Mouse (Mus musculus) lung, embryonic 14.5 days (tissue): Measurements from ENCODE around the gene Hamp2. TPM values are rescaled to one million over a fixed set of nuclear protein-coding genes. Genes with fewer than 3 reads are reported as not detected.
A peak's percentile ranks its signal among the peaks of the same experiment; 100 is the strongest.

Source experiments
- ATAC-seq: fragments of 200-750 bp; cut with Nextera tagmentation; 2 replicates; pipeline ENCODE4 v1.8.0; 2017; ENCODE audit warnings: mild to moderate bottlenecking, moderate TSS enrichment, moderate library complexity; ENCODE audit not compliant: insufficient read depth
- DNase-seq: peaks from one replicate; pipeline ENCODE4 v3.0.0-alpha.2; 2015
- H3K27ac ChIP-seq: fragments of 300-500 bp; sonication (generic); 2 replicates; pipeline ENCODE4 v1.5.1; 2014; ENCODE audit warnings: low read depth, mild to moderate bottlenecking, moderate library complexity
- H3K27me3 ChIP-seq: fragments of 300-500 bp; sonication (generic); 2 replicates; pipeline ENCODE4 v1.6.1; 2014; ENCODE audit warnings: low read length, control low read depth; ENCODE audit not compliant: insufficient read depth
- H3K36me3 ChIP-seq: fragments of 300-500 bp; sonication (generic); 2 replicates; pipeline ENCODE4 v1.6.1; 2014; ENCODE audit warnings: control low read depth; ENCODE audit not compliant: insufficient read depth
- H3K4me1 ChIP-seq: fragments of 300-500 bp; sonication (generic); 2 replicates; pipeline ENCODE4 v1.6.1; 2014; ENCODE audit warnings: antibody characterized with exemption, control low read depth; ENCODE audit not compliant: insufficient read depth
- H3K4me2 ChIP-seq: fragments of 300-500 bp; sonication (generic); 2 replicates; pipeline ENCODE4 v1.6.1; 2014; ENCODE audit warnings: mild to moderate bottlenecking
- H3K4me3 ChIP-seq: fragments of 300-500 bp; sonication (generic); 2 replicates; pipeline ENCODE4 v1.5.1; 2014; ENCODE audit warnings: low read depth, low read length
- H3K9ac ChIP-seq: fragments of 300-500 bp; sonication (generic); 2 replicates; pipeline ENCODE4 v1.6.1; 2014
- H3K9me3 ChIP-seq: fragments of 300-500 bp; sonication (generic); 2 replicates; pipeline ENCODE4 v1.6.1; 2016; ENCODE audit warnings: low read depth, low read length, control low read depth
- CTCF ChIP-seq: IDR thresholded peaks from 2 replicates; pipeline ENCODE4 v1.5.1; 2016; ENCODE audit warnings: antibody characterized with exemption, low read depth
- WGBS: fragments of 180-500 bp; shearing (Covaris S2); extraction: QIAGEN DNeasy Blood & Tissue Kit; methylation state at CpG from one replicate; pipeline ENCODE4 v1.1.7; 2014; 5-methylcytosine and 5-hydroxymethylcytosine counted together
- polyA plus RNA-seq: library from polyadenylated mRNA; unstranded; fragments of >200 nt; fragmentation: Nextera tagmentation; extraction: Ambion mirVana; gene quantifications from 2 replicates; pipeline ENCODE4 v1.2.1, GENCODE M21; 2014

Hamp2 gene
- polyA plus RNA-seq, 1 experiment from 2014 or later: not detected

DNA sequence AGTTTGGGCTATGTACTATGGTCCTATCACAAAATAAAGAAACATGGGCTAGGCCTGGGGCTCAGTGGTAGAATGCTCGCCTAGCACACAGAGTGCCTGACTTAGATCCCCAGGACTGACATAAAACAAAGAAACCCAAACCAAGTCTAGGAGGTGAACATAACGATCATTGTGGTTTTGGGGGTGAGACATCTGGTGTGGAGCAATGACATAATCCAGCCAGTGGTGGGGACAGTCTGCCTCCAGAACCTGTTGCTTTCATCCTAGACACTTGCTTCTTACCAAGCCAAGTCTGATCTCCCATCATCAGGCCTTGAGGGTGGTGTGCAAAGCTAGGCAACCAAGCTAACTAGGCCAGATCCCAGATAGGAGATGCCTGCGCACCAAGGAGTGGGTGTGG is 42.2 kb upstream of the Hamp2 start:
- no peak for TF ChIP-seq CTCF
- H3K9ac ChIP-seq: no peak overlapping the region
- ATAC-seq: no peak
- no peak overlapping the region for H3K27ac ChIP-seq
- H3K4me2 ChIP-seq: no peak overlapping the region
- no peaks in the 10 kb centered on the region for H3K4me1 ChIP-seq
- DNase-seq: no peak
- no peak overlapping the region for H3K4me3 ChIP-seq
- 86% methylated on average over 3 of the region's 3 CpGs for WGBS
- H3K36me3 ChIP-seq: peaks cover 8% of the 10 kb centered on the region; the same call in 1 of the 2 replicates
- no peaks in the 10 kb centered on the region for H3K27me3 ChIP-seq
- H3K9me3 ChIP-seq: no peaks in the 10 kb centered on the region

- no peak overlapping the region for H3K9ac ChIP-seq
- no peaks in the 10 kb centered on the region for H3K27me3 ChIP-seq
- no peak overlapping the region for H3K4me3 ChIP-seq
- H3K4me1 ChIP-seq: no peaks in the 10 kb centered on the region
- H3K27ac ChIP-seq: no peak overlapping the region
- no peaks in the 10 kb centered on the region for H3K9me3 ChIP-seq
- DNase-seq: no peak
- WGBS: 87% methylated on average over 14 of the region's 14 CpGs
- H3K36me3 ChIP-seq: peaks cover 8% of the 10 kb centered on the region; the same call in 1 of the 2 replicates
- no peak overlapping the region for H3K4me2 ChIP-seq
- no peak for TF ChIP-seq CTCF
- ATAC-seq: no peak
Observed at GRCm38 (mm10) chr7:30965677-30966076, 41.2 kb upstream of the Hamp2 start.

- H3K4me1 ChIP-seq: no peaks in the 10 kb centered on the region
- ATAC-seq (no peak), DNase-seq (no peak)
- H3K27ac ChIP-seq: no peak overlapping the region
- no peak overlapping the region for H3K4me2 ChIP-seq
- no peak overlapping the region for H3K4me3 ChIP-seq
- no peak overlapping the region for H3K9ac ChIP-seq
- no peaks in the 10 kb centered on the region for H3K9me3 ChIP-seq
- WGBS: 81% methylated on average over 7 of the region's 7 CpGs
- peaks cover 17% of the 10 kb centered on the region; the same call in 1 of the 2 replicates for H3K36me3 ChIP-seq
- no peak for TF ChIP-seq CTCF
- H3K27me3 ChIP-seq: no peaks in the 10 kb centered on the region
Observed at GRCm38 (mm10) chr7:30964366-30964765, 39.9 kb upstream of the Hamp2 start.

DNA sequence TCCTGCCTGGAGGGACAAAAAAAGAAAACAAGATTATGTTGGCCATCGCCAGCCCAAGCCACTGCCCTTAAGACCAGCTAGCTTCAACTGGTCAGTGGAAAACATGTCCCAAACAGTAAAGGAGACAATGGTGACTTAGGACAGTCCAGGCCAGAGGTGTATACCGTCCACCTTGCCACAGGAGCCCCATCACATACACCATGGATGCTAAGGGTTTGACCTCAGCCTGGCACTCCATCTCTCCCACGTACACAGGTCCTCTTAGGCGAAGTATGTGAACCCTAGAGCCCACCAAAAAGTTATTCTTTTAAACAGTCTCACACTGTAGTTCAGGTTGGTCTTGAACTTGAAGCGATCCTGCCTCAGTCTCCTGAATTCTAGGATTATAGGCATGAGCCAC is 38.4 kb upstream of the Hamp2 start:
- whole genome bisulfite sequencing: 92% methylated on average over 5 of the region's 5 CpGs
- no peak overlapping the region for H3K27ac ChIP-seq

DNA sequence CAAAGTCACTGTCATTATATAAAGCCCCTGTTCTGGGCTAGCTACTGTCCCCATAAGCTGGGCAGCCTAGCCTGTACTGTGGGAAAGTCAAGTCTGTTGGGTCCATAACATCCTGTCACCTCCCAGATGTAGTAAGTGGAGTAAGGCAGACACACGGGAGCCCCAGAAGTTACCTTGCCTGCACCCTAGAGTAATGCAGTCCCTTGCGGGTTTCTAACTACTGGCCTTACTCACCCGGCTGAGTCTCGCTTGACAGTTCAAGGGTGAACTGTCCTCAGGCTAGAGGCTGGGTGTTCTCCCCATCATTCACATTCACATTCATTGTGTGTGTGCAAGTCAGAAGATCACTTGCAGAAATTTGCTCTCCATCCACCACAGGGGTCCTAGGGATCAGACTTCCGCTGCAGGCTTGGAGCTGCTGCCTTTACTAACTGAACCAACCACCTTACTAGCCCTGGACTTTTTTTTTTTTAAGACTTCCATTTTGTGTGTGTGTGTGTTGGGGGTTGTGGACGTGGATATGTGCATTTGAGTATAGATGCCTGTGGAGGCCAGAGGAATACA is 35.4 kb upstream of the Hamp2 start:
- no peak overlapping the region for H3K9ac ChIP-seq
- no peaks in the 10 kb centered on the region for H3K4me1 ChIP-seq
- no peak for TF ChIP-seq CTCF
- H3K9me3 ChIP-seq: no peaks in the 10 kb centered on the region
- no peak for DNase-seq
- no peak overlapping the region for H3K4me2 ChIP-seq
- H3K36me3 ChIP-seq: peaks cover 26% of the 10 kb centered on the region
- no peak overlapping the region for H3K4me3 ChIP-seq
- H3K27me3 ChIP-seq: no peaks in the 10 kb centered on the region
- no peak overlapping the region for H3K27ac ChIP-seq
- ATAC-seq: no peak
- WGBS: 88% methylated on average over 6 of the region's 6 CpGs

More for the DNA sequence above, 38.4 kb upstream of the Hamp2 start:
- H3K4me1 ChIP-seq: no peaks in the 10 kb centered on the region
- H3K36me3 ChIP-seq: peaks cover 25% of the 10 kb centered on the region; the same call in 1 of the 2 replicates
- DNase-seq (no peak), ATAC-seq (no peak)
- H3K4me3 ChIP-seq: no peak overlapping the region
- no peak overlapping the region for H3K9ac ChIP-seq
- TF ChIP-seq CTCF: no peak
- H3K27me3 ChIP-seq: no peaks in the 10 kb centered on the region
- no peak overlapping the region for H3K4me2 ChIP-seq
- H3K9me3 ChIP-seq: no peaks in the 10 kb centered on the region

GRCm38 (mm10) chr7:30958866-30959487 is 34.5 kb upstream of the Hamp2 start:
- no peak overlapping the region for H3K4me3 ChIP-seq
- no peaks in the 10 kb centered on the region for H3K9me3 ChIP-seq
- no peak for TF ChIP-seq CTCF
- H3K27ac ChIP-seq: no peak overlapping the region
- ATAC-seq (no peak), DNase-seq (no peak)
- no peaks in the 10 kb centered on the region for H3K27me3 ChIP-seq
- no peak overlapping the region; the same call in 1 of the 2 replicates for H3K4me2 ChIP-seq
- WGBS: 96% methylated on average over 9 of the region's 9 CpGs
- no peak overlapping the region for H3K9ac ChIP-seq
- H3K36me3 ChIP-seq: peaks cover 35% of the 10 kb centered on the region
- H3K4me1 ChIP-seq: no peaks in the 10 kb centered on the region

GRCm38 (mm10) chr7:30958109-30958865 is 33.8 kb upstream of the Hamp2 start:
- peaks cover 42% of the 10 kb centered on the region for H3K36me3 ChIP-seq
- H3K4me3 ChIP-seq: peak overlapping the region; percentile 97
- TF ChIP-seq CTCF: no peak
- WGBS: 67% methylated on average over 28 of the region's 28 CpGs
- H3K4me1 ChIP-seq: no peaks in the 10 kb centered on the region
- H3K27ac ChIP-seq: peak overlapping the region; percentile 98; the same call in 1 of the 2 replicates
- no peaks in the 10 kb centered on the region for H3K9me3 ChIP-seq
- H3K9ac ChIP-seq: peak overlapping the region; percentile 99
- ATAC-seq (no peak), DNase-seq (no peak)
- H3K4me2 ChIP-seq: peak overlapping the region; percentile 88
- no peaks in the 10 kb centered on the region for H3K27me3 ChIP-seq
